Mouse (Mus musculus) G1E (cell line): ENCODE data around the gene Gm20431.

Experiments
- CTCF ChIP-seq: IDR thresholded peaks from 2 replicates; pipeline ENCODE4 v1.5.1; 2012; ENCODE audit warnings: low read depth, low read length, inconsistent platforms, mixed read lengths
- GATA1 ChIP-seq: IDR thresholded peaks from 2 replicates; pipeline ENCODE4 v1.6.1; 2012; ENCODE audit warnings: borderline replicate concordance, low read length, inconsistent platforms, mixed read lengths
- GATA2 ChIP-seq: IDR thresholded peaks from 2 replicates; pipeline ENCODE4 v1.6.1; 2012; ENCODE audit warnings: low read depth, low read length, inconsistent platforms, borderline replicate concordance

- no peak for TF ChIP-seq CTCF
- no peak for TF ChIP-seq GATA1
- TF ChIP-seq GATA2, result no peak
Observed at GRCm38 (mm10) chr2:167690962-167691311, 29.6 kb upstream of the Gm20431 start.
